Mouse (Mus musculus) bone marrow macrophage, adult 2 months (primary cell): ENCODE results near the gene Cep104. TPM values are rescaled to one million over a fixed set of nuclear protein-coding genes. Genes with fewer than 3 reads are reported as not detected.

Source experiments
- H3K27ac ChIP-seq: 2 replicates; pipeline ENCODE4 v1.5.1; 2012; ENCODE audit warnings: low read depth, low read length; ENCODE audit not compliant: insufficient read depth
- H3K4me1 ChIP-seq: 2 replicates; pipeline ENCODE4 v1.6.1; 2012; ENCODE audit warnings: low read length; ENCODE audit not compliant: control insufficient read depth, insufficient read depth
- H3K4me3 ChIP-seq: 2 replicates; pipeline ENCODE4 v1.5.1; 2012; ENCODE audit warnings: mild to moderate bottlenecking, low read length, moderate library complexity; ENCODE audit not compliant: insufficient read depth
- CTCF ChIP-seq: IDR thresholded peaks from 2 replicates; pipeline ENCODE4 v1.5.1; 2012; ENCODE audit warnings: low read depth, mild to moderate bottlenecking, low read length, moderate library complexity
- POLR2A ChIP-seq: IDR thresholded peaks from 2 replicates; pipeline ENCODE4 v1.6.1; 2012; ENCODE audit warnings: mild to moderate bottlenecking, low read depth, low read length, borderline replicate concordance
- polyA plus RNA-seq: library from polyadenylated mRNA; stranded (reverse); fragments of >200 nt; gene quantifications from 2 replicates; pipeline ENCODE4 v1.2.4, GENCODE M21; 2012; ENCODE audit not compliant: missing spikeins, insufficient read depth, insufficient read length

Cep104 gene
- polyA plus RNA-seq, 1 experiment, result 9.3 TPM

DNA sequence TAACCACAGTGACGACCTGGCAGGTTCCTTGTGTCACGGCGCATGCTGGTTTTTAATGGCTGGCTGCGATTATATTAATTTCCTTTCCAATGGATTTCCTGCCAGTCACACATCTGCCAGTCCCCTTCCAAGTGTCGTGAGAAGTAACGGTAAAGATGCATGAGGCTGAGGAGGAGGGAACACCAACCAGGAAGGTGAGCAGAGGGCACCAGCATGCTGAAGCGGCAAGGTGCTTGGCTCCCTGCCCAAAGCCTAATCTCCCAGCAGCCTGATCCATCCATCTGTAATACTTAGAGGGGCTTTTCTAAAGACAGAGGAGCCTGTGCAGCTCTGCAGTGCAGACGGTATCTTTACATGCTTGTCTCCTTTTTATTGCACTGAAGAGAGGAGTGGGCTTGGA is 19.3 kb upstream of the Cep104 start:
- no peak overlapping the region for H3K27ac ChIP-seq
- no peak overlapping the region for H3K4me3 ChIP-seq
- 0 out of 2 replicates have a peak, but pooled peaks cover 4% of the 10 kb centered on the region for H3K4me1 ChIP-seq
- no peak for TF ChIP-seq CTCF
- TF ChIP-seq POLR2A, result no peak

DNA sequence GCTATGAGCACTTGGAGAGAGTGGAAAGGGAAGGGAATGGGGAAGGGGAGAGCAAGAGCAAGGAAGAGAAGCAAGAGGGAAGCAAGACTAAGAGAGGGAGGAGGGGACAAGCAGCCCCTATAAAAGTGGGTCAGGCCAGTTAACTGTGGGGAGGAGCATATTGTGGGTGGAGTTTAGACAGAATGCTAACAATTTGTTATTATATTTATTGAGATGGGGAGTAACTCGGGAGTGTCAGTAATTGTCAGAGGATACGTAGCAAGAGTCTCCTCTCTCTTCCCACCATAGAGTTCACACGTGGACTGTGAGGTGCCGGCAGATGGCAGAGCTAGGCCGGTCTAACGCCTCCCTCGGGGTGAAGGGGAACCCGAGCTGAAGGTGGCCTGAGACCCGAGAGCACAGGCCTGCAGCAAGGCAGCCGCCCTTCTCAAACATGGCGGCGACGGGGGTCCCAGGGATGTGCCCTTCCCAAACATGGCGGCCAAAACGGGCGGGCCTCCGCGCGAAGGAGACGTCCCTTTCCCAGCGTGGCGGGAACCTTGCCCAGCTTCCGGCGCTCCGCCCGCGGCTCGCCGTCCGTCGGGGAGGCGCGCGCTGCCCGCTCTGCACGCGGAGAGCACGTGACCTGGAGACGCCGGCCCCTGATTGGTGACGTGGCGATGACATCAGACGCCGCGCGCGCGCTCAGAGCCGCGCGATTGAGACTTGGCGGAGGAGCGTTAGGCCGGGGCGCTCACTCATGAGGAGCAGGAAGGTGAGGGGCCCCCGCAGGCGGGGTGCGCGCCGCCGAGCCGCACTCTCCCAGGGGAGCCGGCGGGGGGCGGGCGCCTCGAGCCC is 18.2 kb upstream of the Cep104 start, which contains the start of gene A430005L14Rik:
Gene A430005L14Rik (plus strand): TSS at position 669 of the 837 bp plus-strand sequence.
- 0 out of 2 replicates have a peak, but pooled peaks cover 4% of the 10 kb centered on the region for H3K4me1 ChIP-seq
- H3K27ac ChIP-seq, result peak within 1 kb of the TSS; percentile 73
- H3K4me3 ChIP-seq, result peak within 1 kb of the TSS; percentile 85
- TF ChIP-seq POLR2A (no peak), CTCF (no peak)

DNA sequence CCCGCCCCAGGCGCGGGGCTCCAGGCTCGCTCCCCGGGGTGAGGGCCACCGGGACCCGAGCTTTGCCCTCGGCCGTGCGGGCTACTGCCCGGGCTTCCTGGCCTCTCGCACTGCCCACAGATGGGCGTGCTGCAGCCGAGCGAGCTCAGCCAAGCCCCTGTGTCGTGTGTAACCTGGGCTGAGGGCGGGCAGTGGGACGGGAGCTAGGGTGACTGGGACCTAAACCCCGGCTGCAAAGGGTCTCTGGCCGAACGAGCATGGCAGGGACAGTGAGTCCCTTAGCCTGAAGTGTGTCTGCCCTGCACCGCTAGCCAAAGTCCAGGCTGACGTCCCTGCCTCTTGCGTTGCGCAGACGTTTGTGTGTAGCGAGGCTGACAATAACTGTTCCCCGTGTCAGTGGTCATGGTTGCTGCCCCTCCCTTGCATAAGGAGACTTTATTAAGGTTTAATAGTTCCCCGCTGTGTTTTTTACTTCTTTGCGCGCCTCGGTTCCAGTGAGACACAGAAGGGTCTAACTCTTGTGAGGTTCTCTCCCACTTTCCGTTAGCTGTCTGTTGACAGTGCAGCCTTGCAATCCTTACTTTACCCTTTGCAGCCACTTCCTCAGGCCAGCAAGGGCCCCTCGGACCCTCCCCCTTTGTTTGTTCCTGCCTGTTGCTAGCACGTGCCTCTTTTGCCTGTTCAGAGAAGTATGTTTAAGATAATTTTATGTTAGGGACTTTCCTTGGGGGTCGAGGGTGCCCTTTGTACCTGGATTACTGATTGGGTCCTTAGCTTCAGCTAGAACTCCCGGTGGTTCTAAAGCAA is 17.3 kb upstream of the Cep104 start:
- H3K4me1 ChIP-seq, result 0 out of 2 replicates have a peak, but pooled peaks cover 4% of the 10 kb centered on the region
- H3K27ac ChIP-seq, result peak overlapping the region; percentile 73
- no peak for TF ChIP-seq POLR2A
- TF ChIP-seq CTCF, result no peak
- peak overlapping the region; percentile 85 for H3K4me3 ChIP-seq

DNA sequence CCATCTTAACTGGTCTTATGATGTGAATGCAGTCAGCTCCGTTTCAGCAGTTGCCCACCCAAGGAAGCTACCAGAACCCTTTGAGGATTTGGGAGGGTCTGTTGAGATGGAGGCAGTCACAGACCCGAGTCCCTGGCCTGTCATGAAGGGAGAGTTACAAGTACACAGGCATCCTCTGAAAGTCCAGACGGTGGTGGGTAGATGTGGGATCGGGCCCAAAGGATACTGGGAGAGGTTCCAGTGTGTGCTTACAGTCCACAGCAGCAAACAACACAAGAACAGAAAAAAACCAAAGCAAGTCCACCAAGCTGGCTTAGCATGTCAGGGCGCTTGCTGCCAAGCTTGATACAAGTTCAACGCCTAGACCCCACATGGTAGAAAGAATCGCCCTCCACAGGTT is 12.4 kb upstream of the Cep104 start:
- Histone ChIP-seq H3K4me1 (0 out of 2 replicates have a peak, but pooled peaks cover 4% of the 10 kb centered on the region), H3K4me3 (no peak overlapping the region), H3K27ac (no peak overlapping the region)
- TF ChIP-seq POLR2A, result no peak
- TF ChIP-seq CTCF, result no peak

- no peak overlapping the region for H3K4me3 ChIP-seq
- no peak for TF ChIP-seq CTCF
- no peak for TF ChIP-seq POLR2A
- no peaks in the 10 kb centered on the region for H3K4me1 ChIP-seq
- H3K27ac ChIP-seq, result no peak overlapping the region
Observed at GRCm38 (mm10) chr4:153966651-153967050, 8.3 kb upstream of the Cep104 start.

GRCm38 (mm10) chr4:153967556-153967955 is 7.4 kb upstream of the Cep104 start:
- TF ChIP-seq POLR2A (no peak), CTCF (no peak)
- Histone ChIP-seq H3K27ac (no peak overlapping the region), H3K4me1 (no peaks in the 10 kb centered on the region), H3K4me3 (no peak overlapping the region)

DNA sequence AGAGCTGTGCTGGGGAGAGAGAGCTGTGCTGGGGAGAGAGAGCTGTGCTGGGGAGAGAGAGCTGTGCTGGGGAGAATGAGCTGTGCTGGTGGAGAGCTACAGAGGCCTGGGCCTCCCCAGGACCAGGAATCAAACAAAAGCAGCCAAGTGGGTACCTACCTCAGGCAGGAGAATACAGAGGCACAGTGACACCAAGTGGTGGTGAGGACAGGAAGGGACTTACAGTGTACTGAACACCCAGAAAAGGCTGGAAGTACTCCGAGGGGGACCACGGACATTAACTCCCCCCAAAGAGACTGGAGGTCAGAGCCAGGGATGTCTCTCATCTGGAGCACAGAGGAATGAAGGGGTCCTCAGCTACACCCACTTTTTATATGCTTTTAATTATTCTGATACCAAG is 6.9 kb upstream of the Cep104 start:
- Histone ChIP-seq H3K4me3 (no peak overlapping the region), H3K27ac (no peak overlapping the region), H3K4me1 (no peaks in the 10 kb centered on the region)
- TF ChIP-seq POLR2A, result no peak
- no peak for TF ChIP-seq CTCF

DNA sequence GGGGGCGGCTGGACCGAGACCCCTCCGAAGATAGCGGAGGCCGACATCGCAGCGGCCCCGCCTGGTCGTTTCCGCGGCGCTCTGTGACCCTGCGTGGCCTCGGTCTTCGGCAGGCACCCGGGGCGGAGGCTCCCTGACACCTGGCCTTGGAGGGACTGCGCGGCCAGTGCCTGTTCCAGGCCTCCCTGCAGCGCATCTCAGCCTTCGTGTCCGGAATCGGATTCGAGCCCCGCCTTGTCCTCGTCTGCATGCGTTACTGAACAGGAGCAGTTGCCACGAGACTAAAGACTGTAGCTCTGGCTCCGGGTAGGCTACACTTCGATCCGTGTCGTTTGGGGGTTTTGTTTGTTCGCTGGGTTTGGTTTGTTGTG is 283 bp downstream of the Cep104 start:
- Histone ChIP-seq H3K4me1 (0 out of 2 replicates have a peak, but pooled peaks cover 2% of the 10 kb centered on the region), H3K27ac (no peak overlapping the region), H3K4me3 (peak overlapping the region; percentile 85)
- TF ChIP-seq CTCF, result no peak

GRCm38 (mm10) chr4:153975768-153976167 is 774 bp downstream of the Cep104 start:
- no peak overlapping the region for H3K27ac ChIP-seq
- TF ChIP-seq CTCF (no peak), POLR2A (no peak)
- peak overlapping the region; percentile 85 for H3K4me3 ChIP-seq
- 0 out of 2 replicates have a peak, but pooled peaks cover 2% of the 10 kb centered on the region for H3K4me1 ChIP-seq

GRCm38 (mm10) chr4:153979243-153979642 is 4.2 kb downstream of the Cep104 start:
- H3K27ac ChIP-seq, result no peak overlapping the region
- TF ChIP-seq CTCF (no peak), POLR2A (no peak)
- no peak overlapping the region for H3K4me3 ChIP-seq
- 0 out of 2 replicates have a peak, but pooled peaks cover 2% of the 10 kb centered on the region for H3K4me1 ChIP-seq
